Mouse (Mus musculus): ENCODE results near the gene Apol7e.
"Not testable (repeated sequence)": the region's sequence is repeated elsewhere in the genome, so short reads cannot be mapped to it uniquely, and the experiment has no call there.

Gene Apol7e

DNA sequence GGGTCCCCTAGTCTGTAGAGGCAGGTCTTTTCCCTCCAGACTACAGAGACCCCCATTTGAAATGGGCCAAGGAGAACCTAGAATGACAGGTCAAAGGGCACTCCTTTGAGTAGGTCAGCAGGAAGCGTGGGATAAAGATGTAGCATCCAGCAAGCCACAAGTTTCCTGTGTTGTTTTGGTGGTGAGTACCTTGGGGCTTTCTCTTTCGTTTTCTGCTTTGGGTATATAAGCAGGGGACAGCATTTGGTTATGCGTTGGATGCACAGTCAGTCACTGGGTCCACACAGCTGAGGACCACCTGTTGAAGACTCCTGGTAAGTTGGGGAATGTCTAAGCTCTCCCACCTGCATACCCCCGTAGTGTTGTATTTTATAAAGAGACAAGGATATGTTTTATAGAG lies at the start of gene Apol7e:
TSS of gene Apol7e (plus strand) at position 202 of the 400 bp plus-strand sequence.
- in situ Hi-C loops (cut with MboI; ENCODE audit: low pct_unique_long_range_greater_than_20kb in 1 of 2, low sequenced_read_pairs in 2 of 2, unreplicated experiment in 1 of 2), result not testable (repeated sequence)

- in situ Hi-C loops (cut with MboI; ENCODE audit: low pct_unique_long_range_greater_than_20kb in 1 of 2, low sequenced_read_pairs in 2 of 2, unreplicated experiment in 1 of 2), result not testable (repeated sequence)
Measured at GRCm38 (mm10) chr15:77651143-77651542, 47.5 kb upstream of the Apol7e start.

- in situ Hi-C loops (cut with MboI; ENCODE audit: low pct_unique_long_range_greater_than_20kb in 1 of 2, low sequenced_read_pairs in 2 of 2, unreplicated experiment in 1 of 2), result not testable (repeated sequence)
Measured at GRCm38 (mm10) chr15:77659773-77660172, 38.9 kb upstream of the Apol7e start.

DNA sequence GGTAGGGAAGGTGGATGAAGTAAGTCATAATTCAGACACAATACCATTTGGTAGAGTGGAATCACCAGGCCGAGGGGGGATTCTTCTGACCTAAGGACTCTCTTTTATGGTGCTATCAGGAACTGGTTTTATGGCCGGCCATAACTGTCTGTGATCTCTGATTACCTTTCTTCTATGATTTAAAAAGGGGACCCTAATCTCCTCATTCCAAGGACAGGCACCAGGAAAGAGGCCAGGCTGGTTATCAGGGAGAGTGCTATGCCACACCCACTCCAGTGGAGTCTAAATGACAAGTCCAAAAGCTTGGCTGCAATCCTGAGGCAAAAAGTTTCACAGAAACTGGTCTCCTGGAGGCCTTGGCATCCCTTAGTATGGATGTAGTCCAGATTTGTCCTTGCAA lies 36.8 kb upstream of the Apol7e start:
- in situ Hi-C loops (cut with MboI; ENCODE audit: low pct_unique_long_range_greater_than_20kb in 1 of 2, low sequenced_read_pairs in 2 of 2, unreplicated experiment in 1 of 2), result not testable (repeated sequence)

DNA sequence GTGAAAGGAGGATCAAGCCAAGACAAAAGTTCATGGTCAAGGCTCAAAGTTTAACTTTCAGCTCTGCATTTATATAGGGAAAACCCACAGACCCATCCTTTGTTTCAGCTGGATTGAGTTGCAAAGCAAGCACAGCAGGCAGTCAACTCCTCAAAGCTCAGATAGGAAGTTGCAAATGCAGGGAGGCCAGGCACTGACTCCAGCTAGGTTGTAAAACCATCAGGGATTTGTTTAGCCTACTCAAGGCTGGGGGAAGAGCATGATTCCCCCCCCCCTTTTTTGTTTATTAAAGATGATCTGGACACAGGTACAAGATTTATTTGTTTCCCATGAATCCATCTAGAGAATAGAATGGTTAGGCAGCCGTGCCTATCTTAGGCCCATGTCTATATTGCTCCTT lies 24.6 kb upstream of the Apol7e start:
- in situ Hi-C loops (cut with MboI; ENCODE audit: low pct_unique_long_range_greater_than_20kb in 1 of 2, low sequenced_read_pairs in 2 of 2, unreplicated experiment in 1 of 2), result not testable (repeated sequence)

DNA sequence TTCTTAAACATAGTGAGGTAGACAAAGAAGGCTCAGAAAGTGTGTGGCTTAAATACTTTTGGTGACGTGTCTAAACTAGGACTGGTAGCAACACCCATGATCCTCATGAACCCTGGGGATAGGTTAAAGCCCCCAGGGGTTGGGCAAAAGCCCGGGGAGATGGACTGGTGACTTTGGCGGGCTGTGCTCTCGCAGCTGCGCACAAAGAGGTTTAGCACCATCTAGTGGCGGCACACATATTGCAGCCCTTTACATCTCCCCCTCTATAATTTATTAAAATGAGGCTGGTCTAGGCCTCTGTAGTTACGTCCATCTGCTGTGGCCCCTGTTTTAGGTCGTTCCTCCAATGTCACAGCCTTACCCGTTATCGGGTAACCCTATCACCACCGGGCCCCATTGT lies 14.7 kb upstream of the Apol7e start:
- in situ Hi-C loops (cut with MboI; ENCODE audit: low pct_unique_long_range_greater_than_20kb in 1 of 2, low sequenced_read_pairs in 2 of 2, unreplicated experiment in 1 of 2), result not testable (repeated sequence)

- in situ Hi-C loops (cut with MboI; ENCODE audit: low pct_unique_long_range_greater_than_20kb in 1 of 2, low sequenced_read_pairs in 2 of 2, unreplicated experiment in 1 of 2), result not testable (repeated sequence)
Measured at GRCm38 (mm10) chr15:77691532-77692311, 6.9 kb upstream of the Apol7e start.

DNA sequence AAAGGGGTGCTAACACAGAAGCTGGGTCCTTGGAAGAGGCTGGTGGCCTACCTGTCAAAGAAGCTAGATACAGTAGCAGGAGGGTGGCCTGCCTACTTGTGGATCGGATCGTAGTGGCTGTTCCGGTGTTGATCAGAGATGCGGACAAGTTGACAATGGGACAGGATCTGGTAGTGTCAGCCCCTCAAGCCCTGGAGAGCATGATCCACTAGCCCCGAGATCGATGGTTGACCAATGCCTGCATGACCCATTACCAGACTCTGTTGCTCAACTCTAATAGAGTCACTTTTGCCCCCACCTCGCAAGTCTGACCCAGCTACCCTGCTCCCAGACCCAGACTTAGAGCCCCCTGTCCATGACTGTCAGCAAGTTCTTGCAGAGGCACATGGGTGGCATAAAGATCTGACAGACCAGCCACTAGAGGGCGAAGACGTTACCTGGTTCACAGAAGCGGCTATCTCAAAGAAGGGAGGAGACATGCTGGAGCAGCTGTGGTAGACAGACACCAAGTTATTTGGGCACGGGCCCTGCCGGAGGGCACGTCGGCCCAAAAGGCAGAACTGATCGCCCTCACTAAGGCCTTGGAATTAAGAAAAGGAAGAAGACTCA lies 3.9 kb upstream of the Apol7e start:
- in situ Hi-C loops (cut with MboI; ENCODE audit: low pct_unique_long_range_greater_than_20kb in 1 of 2, low sequenced_read_pairs in 2 of 2, unreplicated experiment in 1 of 2), result not testable (repeated sequence)

GRCm38 (mm10) chr15:77705306-77705705 lies 6.6 kb downstream of the Apol7e start:
- in situ Hi-C loops (cut with MboI; ENCODE audit: low pct_unique_long_range_greater_than_20kb in 1 of 2, low sequenced_read_pairs in 2 of 2, unreplicated experiment in 1 of 2), result not testable (repeated sequence)

DNA sequence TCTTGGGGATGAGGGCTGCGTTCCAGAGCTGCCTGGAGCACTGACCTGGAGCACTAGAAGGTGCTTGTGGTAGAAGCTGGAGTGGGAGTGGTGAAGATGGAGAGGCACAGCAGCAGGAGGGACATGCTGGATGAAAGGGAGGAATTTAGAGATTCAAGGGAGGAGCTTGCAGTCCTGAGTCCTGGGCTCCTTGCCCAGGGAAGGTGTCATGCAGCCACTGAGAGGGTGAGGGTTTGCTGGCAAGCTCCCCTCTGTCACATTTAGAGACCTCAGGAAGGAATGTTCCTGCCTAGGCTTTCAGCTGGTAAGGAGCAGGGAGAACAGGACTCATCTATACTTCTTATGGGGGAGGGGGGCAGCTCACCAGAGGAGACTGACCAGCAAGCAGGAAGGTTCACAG lies 10.3 kb downstream of the Apol7e start:
- in situ Hi-C loops (cut with MboI; ENCODE audit: low pct_unique_long_range_greater_than_20kb in 1 of 2, low sequenced_read_pairs in 2 of 2, unreplicated experiment in 1 of 2), result not testable (repeated sequence)

- in situ Hi-C loops (cut with MboI; ENCODE audit: low pct_unique_long_range_greater_than_20kb in 1 of 2, low sequenced_read_pairs in 2 of 2, unreplicated experiment in 1 of 2), result not testable (repeated sequence)
Measured at GRCm38 (mm10) chr15:77718240-77718639, 19.6 kb downstream of the Apol7e start.

DNA sequence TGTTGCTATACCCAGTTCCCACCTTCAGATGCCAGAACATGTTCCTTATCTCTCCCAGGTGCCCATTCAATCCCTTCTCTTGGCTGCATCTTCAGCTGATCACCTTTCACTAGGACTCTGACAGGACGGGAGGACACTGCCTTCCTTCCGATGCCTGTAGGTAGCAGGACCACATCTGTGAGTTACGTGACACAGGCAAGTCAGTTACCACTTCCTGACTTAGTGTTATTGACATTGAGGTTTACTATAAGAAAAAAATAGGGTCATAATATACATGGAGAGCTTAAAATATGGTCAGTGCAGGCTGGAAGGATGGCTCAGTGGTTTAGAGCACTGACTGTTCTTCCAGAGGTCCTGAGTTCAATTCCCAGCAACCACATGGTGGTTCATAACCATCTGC lies 22.9 kb downstream of the Apol7e start:
- in situ Hi-C loops (cut with MboI; ENCODE audit: low pct_unique_long_range_greater_than_20kb in 1 of 2, low sequenced_read_pairs in 2 of 2, unreplicated experiment in 1 of 2), result not testable (repeated sequence)

GRCm38 (mm10) chr15:77724208-77724911 lies 25.7 kb downstream of the Apol7e start:
- in situ Hi-C loops (cut with MboI; ENCODE audit: low pct_unique_long_range_greater_than_20kb in 1 of 2, low sequenced_read_pairs in 2 of 2, unreplicated experiment in 1 of 2), result not testable (repeated sequence)

DNA sequence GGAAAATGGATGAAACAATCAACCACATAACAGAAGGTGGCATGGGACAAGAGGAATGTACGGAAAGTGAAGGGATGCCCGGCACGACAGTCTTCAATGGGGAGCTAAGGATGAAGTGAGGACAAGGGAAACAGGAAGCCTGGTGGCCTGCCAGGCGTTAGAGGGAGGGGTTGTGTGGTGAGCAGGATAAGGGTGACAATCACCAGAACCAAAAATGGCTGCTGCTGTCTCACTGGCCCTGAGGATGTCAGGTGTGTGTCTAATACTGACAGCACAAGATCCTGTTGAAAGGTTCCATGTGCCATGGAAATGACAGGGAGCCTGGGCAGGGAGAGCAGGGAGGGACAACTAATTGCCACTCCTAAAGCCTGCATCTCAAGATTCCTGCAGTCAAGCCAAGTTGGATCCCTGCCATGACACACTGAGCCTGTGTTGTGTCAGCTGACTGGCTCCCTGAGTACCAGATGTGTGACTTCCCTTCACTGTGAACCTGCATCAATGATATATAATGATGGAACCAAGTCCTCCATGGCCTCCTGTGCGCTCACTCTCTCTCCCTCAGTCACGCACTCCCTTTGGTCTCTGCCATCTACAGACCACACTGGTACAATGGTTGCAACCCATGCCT lies 26.9 kb downstream of the Apol7e start:
- in situ Hi-C loops (cut with MboI; ENCODE audit: low pct_unique_long_range_greater_than_20kb in 1 of 2, low sequenced_read_pairs in 2 of 2, unreplicated experiment in 1 of 2), result loop anchor here in 1 of 2 experiments (25.0 kb wide), 1 partner anchor 387 kb away; the partner anchor contains the start of gene Cacng2

GRCm38 (mm10) chr15:77727139-77727538 lies 28.5 kb downstream of the Apol7e start:
- in situ Hi-C loops (cut with MboI; ENCODE audit: low pct_unique_long_range_greater_than_20kb in 1 of 2, low sequenced_read_pairs in 2 of 2, unreplicated experiment in 1 of 2), result loop anchor here in 1 of 2 experiments (25.0 kb wide), 1 partner anchor 385 kb away; the partner anchor contains the start of gene Cacng2

DNA sequence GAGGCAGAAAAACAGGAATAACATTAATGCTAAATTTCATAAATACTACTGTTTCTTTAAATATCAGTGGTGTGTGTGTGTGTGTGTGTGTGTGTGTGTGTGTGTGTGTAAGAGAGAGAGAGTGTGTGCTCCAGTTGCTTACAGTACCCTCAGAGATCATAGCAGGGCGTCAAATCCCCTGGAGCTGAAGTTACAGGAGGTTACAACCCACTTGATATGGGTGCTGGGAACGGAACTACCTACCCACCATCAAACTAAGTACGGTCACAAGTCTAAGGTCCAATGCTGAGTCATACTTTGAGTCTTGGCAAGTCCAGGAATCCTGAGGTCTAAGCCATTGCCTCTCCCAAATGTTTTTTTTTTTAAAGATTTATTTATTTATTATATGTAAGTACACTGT lies 29.1 kb downstream of the Apol7e start:
- in situ Hi-C loops (cut with MboI; ENCODE audit: low pct_unique_long_range_greater_than_20kb in 1 of 2, low sequenced_read_pairs in 2 of 2, unreplicated experiment in 1 of 2), result loop anchor here in 1 of 2 experiments (25.0 kb wide), 1 partner anchor 385 kb away; the partner anchor contains the start of gene Cacng2

GRCm38 (mm10) chr15:77728739-77729138 lies 30.1 kb downstream of the Apol7e start, which contains the start of gene Apol9b:
Apol9b (plus strand) TSS chr15:77729039.
- in situ Hi-C loops (cut with MboI; ENCODE audit: low pct_unique_long_range_greater_than_20kb in 1 of 2, low sequenced_read_pairs in 2 of 2, unreplicated experiment in 1 of 2), result loop anchor here in 1 of 2 experiments (25.0 kb wide), 1 partner anchor 384 kb away; the partner anchor contains the start of gene Cacng2

- in situ Hi-C loops (cut with MboI; ENCODE audit: low pct_unique_long_range_greater_than_20kb in 1 of 2, low sequenced_read_pairs in 2 of 2, unreplicated experiment in 1 of 2), result loop anchor here in 1 of 2 experiments (25.0 kb wide), 1 partner anchor 381 kb away; the partner anchor contains the start of gene Cacng2
Measured at GRCm38 (mm10) chr15:77731605-77732004, 32.9 kb downstream of the Apol7e start.
